ENCODE assay signal across 9 mouse cellular contexts in genomic region chr11:70001865-70002264, GRCm38 (mm10). TPM values are rescaled to one million over a fixed set of nuclear protein-coding genes. Genes with fewer than 3 reads are reported as not detected.
A peak's percentile ranks its signal among the peaks of the same experiment; 100 is the strongest.
DNase-seq lines count a peak whose midpoint lies in the region; ATAC-seq and TF ChIP-seq lines count a peak whose summit lies in the region.
"Had no signal": no experiment of that assay in that cellular context is flagged by ENCODE, and none has a peak within 500 bp of the region (broad histone marks: within the 10 kb centered on the region; RNA-seq: fewer than 3 reads in every experiment).

No protein-coding gene starts in this region.

- TF ChIP-seq CTCF in CH12.LX (conservative IDR thresholded peaks at IDR 0.05 in 1 of 2, IDR thresholded peaks at IDR 0.05 in 1 of 2; ENCODE audit: low read depth in 2 of 2, low read length in 2 of 2), result peak; percentile 73 to 75
- peak; percentile 75 for TF ChIP-seq CTCF in stomach, postnatal 0 days (IDR thresholded peaks at IDR 0.05; ENCODE audit: low read depth)

- H3K9ac ChIP-seq in CH12.LX (ENCODE audit: insufficient read depth, low read depth), result no peak overlapping the region
- H3K9ac ChIP-seq in kidney, embryonic 14.5 days (ENCODE audit: low read depth, low read length), result peak overlapping the region; percentile 86; the same call in 1 of the 2 replicates
- H3K9ac ChIP-seq in stomach, postnatal 0 days (ENCODE audit: low read length), result no peak overlapping the region

- DNase-seq in adrenal gland, postnatal 14 days, result peak; percentile 76
- DNase-seq in adrenal gland, adult 8-10 months, result no peak
- DNase-seq in CH12.LX (ENCODE audit: extremely low read depth), result peak; percentile 84
- DNase-seq in forebrain, embryonic 10.5 days (ENCODE audit: extremely low spot score, low spot score), result no peak
- DNase-seq in lung, postnatal 14 days, result peak; percentile 49
- peak; percentile 71 for DNase-seq in stomach, postnatal 0 days (ENCODE audit: low spot score)
- no peak for DNase-seq in cerebellum, adult 9-10 months

- no peaks in the 10 kb centered on the region for H3K9me3 ChIP-seq in CH12.LX (replicated peaks; ENCODE audit: low read length)
- no peaks in the 10 kb centered on the region for H3K9me3 ChIP-seq in forebrain, embryonic 10.5 days
- H3K9me3 ChIP-seq in kidney, embryonic 14.5 days (ENCODE audit: control insufficient read depth, low read length), result no peaks in the 10 kb centered on the region
- H3K9me3 ChIP-seq in stomach, postnatal 0 days (ENCODE audit: control insufficient read depth, low read length), result no peaks in the 10 kb centered on the region

- no peak for ATAC-seq in kidney, embryonic 14.5 days (ENCODE audit: low FRiP score, low TSS enrichment)
- ATAC-seq in stomach, postnatal 0 days (ENCODE audit: low FRiP score, low TSS enrichment), result no peak
- ATAC-seq: Patski had no signal

- no peaks in the 10 kb centered on the region for H3K27me3 ChIP-seq in CH12.LX (replicated peaks)
- H3K27me3 ChIP-seq in forebrain, embryonic 10.5 days (ENCODE audit: poor library complexity, severe bottlenecking), result no peaks in the 10 kb centered on the region
- H3K27me3 ChIP-seq in kidney, embryonic 14.5 days (ENCODE audit: control insufficient read depth, insufficient read depth, low read length), result no peaks in the 10 kb centered on the region
- H3K27me3 ChIP-seq in stomach, postnatal 0 days (ENCODE audit: control insufficient read depth, insufficient read depth, low read length), result no peaks in the 10 kb centered on the region
- H3K27me3 ChIP-seq: Patski had no signal

- dilution Hi-C loops in CH12.LX (cut with MboI; ENCODE audit: extremely low pct_ligation_motif_present, extremely low pct_unique_long_range_greater_than_20kb, low sequenced_read_pairs), result no loop called here

- 0 out of 2 replicates have a peak overlapping the region, but pooled peaks have one; percentile 72 for H3K4me2 ChIP-seq in CH12.LX (ENCODE audit: insufficient read depth, low read depth, poor library complexity, severe bottlenecking)
- H3K4me2 ChIP-seq in kidney, embryonic 14.5 days (replicated peaks; ENCODE audit: low read depth, low read length), result peak overlapping the region; percentile 85
- peak overlapping the region; percentile 71 for H3K4me2 ChIP-seq in stomach, postnatal 0 days (replicated peaks; ENCODE audit: low read depth)

- no peak overlapping the region for H3K4me3 ChIP-seq in CH12.LX (replicated peaks in 1 of 3; ENCODE audit: low read depth in 2 of 3, low read length in 2 of 3, poor library complexity in 1 of 3)
- peak overlapping the region; percentile 95 for H3K4me3 ChIP-seq in forebrain, embryonic 10.5 days
- peak overlapping the region; percentile 88 for H3K4me3 ChIP-seq in kidney, embryonic 14.5 days (ENCODE audit: low read length)
- H3K4me3 ChIP-seq in stomach, postnatal 0 days (ENCODE audit: low read depth, low read length), result peak overlapping the region; percentile 62; the same call in 1 of the 2 replicates

- peaks cover 46 to 78% of the 10 kb centered on the region in 2 experiments for H3K36me3 ChIP-seq in CH12.LX (replicated peaks in 1 of 2; ENCODE audit: control insufficient read depth in 1 of 2, insufficient read depth in 1 of 2, low read length in 1 of 2)
- peaks cover 62% of the 10 kb centered on the region for H3K36me3 ChIP-seq in forebrain, embryonic 10.5 days (replicated peaks)
- peaks cover 50% of the 10 kb centered on the region for H3K36me3 ChIP-seq in kidney, embryonic 14.5 days (ENCODE audit: control insufficient read depth, insufficient read depth, low read length)
- peaks cover 20% of the 10 kb centered on the region for H3K36me3 ChIP-seq in stomach, postnatal 0 days (ENCODE audit: control insufficient read depth, insufficient read depth, low read length)

- no peak for TF ChIP-seq EP300 in CH12.LX (IDR thresholded peaks at IDR 0.05; ENCODE audit: low read length)
- no peak for TF ChIP-seq EP300 in stomach, postnatal 0 days (optimal IDR thresholded peaks at IDR 0.05)

- peaks cover 39% of the 10 kb centered on the region for H3K79me2 ChIP-seq in CH12.LX (replicated peaks; ENCODE audit: control insufficient read depth, extremely low read depth, insufficient read depth, poor library complexity, severe bottlenecking)

- in situ Hi-C loops in CH12.LX (cut with MboI; ENCODE audit: low pct_ligation_motif_present, low pct_unique_long_range_greater_than_20kb, low sequenced_read_pairs), result loop anchor here (25.0 kb wide), 1 partner anchor 915 kb away; the partner anchor contains the start of genes Per1 and Vamp2

- peaks cover 12 to 63% of the 10 kb centered on the region in 2 experiments for H3K4me1 ChIP-seq in CH12.LX (ENCODE audit: control insufficient read depth in 1 of 2, insufficient read depth in 2 of 2)
- H3K4me1 ChIP-seq in forebrain, embryonic 10.5 days, result peaks cover 68% of the 10 kb centered on the region
- peaks cover 31% of the 10 kb centered on the region for H3K4me1 ChIP-seq in kidney, embryonic 14.5 days (ENCODE audit: control insufficient read depth, insufficient read depth, low read length)
- H3K4me1 ChIP-seq in stomach, postnatal 0 days (replicated peaks; ENCODE audit: control insufficient read depth, insufficient read depth), result no peaks in the 10 kb centered on the region

- TF ChIP-seq POLR2A in CH12.LX (IDR thresholded peaks at IDR 0.05; ENCODE audit: low read depth, low read length), result no peak

- TF ChIP-seq RAD21 in CH12.LX (IDR thresholded peaks at IDR 0.05; ENCODE audit: low read depth, low read length), result peak; percentile 63

- no peak overlapping the region for H3K27ac ChIP-seq in CH12.LX (ENCODE audit: insufficient read depth, low read depth)
- no peak overlapping the region for H3K27ac ChIP-seq in forebrain, embryonic 10.5 days
- no peak overlapping the region for H3K27ac ChIP-seq in kidney, embryonic 14.5 days (ENCODE audit: low read depth, low read length)
- no peak overlapping the region for H3K27ac ChIP-seq in stomach, postnatal 0 days (replicated peaks)

TF ChIP-seq in CH12.LX, 34 proteins besides CTCF, POLR2A, EP300 and RAD21:
- TF ChIP-seq KAT2A (IDR thresholded peaks at IDR 0.05; ENCODE audit: insufficient replicate concordance, low read length), result no peak
- TF ChIP-seq SMC3 (IDR thresholded peaks at IDR 0.05; ENCODE audit: low read depth, low read length), result peak; percentile 33
TF ChIP-seq in CH12.LX: peak in this region for 1.

RNA-seq across cellular contexts. Expression of gene Dvl2, which starts 1.5 kb away (rescaled TPM):
- 16.0 and 23.1 TPM in 2 replicates for total RNA-seq in adrenal gland, postnatal 14 days (2021)
- total RNA-seq in adrenal gland, adult 8-10 months (2022), result 10 to 100 TPM; 13.4 to 27.1 (median 20.5) TPM
- 27.3 and 30.6 TPM in 2 replicates for total RNA-seq in CH12.LX (2012; rRNA removed)
- total RNA-seq in CH12.LX (2014; rRNA removed), result 15.1 and 15.7 TPM in 2 replicates
- 25.3 and 27.1 TPM in 2 replicates for polyA plus RNA-seq in CH12.LX (2012; ENCODE audit: insufficient read length, low read depth)
- 44.3 and 51.6 TPM in 2 replicates for polyA plus RNA-seq in forebrain, embryonic 10.5 days (2016; fragmentation: Nextera tagmentation; extraction: Ambion mirVana)
- polyA plus RNA-seq in kidney, embryonic 14.5 days (2014; fragmentation: Nextera tagmentation; extraction: Ambion mirVana), result 28.2 and 34.9 TPM in 2 replicates
- polyA plus RNA-seq in stomach, postnatal 0 days (2015; fragmentation: Nextera tagmentation; extraction: Ambion mirVana), result 9.8 and 11.1 TPM in 2 replicates

RNA-seq across cellular contexts. Expression of gene Phf23, which starts 6.3 kb away (rescaled TPM):
- 47.3 and 53.2 TPM in 2 replicates for total RNA-seq in adrenal gland, postnatal 14 days (2021)
- total RNA-seq in adrenal gland, adult 8-10 months (2022), result 10 to 100 TPM; 55.7 to 61.0 (median 58.4) TPM
- total RNA-seq in CH12.LX (2012; rRNA removed) (67.2 and 81.8 TPM in 2 replicates), CH12.LX (2014; rRNA removed) (65.2 and 69.0 TPM in 2 replicates)
- polyA plus RNA-seq in CH12.LX (2012; ENCODE audit: insufficient read length, low read depth), result 93.2 and 99.8 TPM in 2 replicates
- polyA plus RNA-seq in forebrain, embryonic 10.5 days (2016; fragmentation: Nextera tagmentation; extraction: Ambion mirVana), result 94.5 and 96.2 TPM in 2 replicates
- polyA plus RNA-seq in kidney, embryonic 14.5 days (2014; fragmentation: Nextera tagmentation; extraction: Ambion mirVana), result 48.5 and 63.1 TPM in 2 replicates
- polyA plus RNA-seq in stomach, postnatal 0 days (2015; fragmentation: Nextera tagmentation; extraction: Ambion mirVana), result 34.4 and 38.5 TPM in 2 replicates

RNA-seq across cellular contexts. Expression of gene Gabarap, which starts 10.9 kb away (rescaled TPM):
- 344 and 351 TPM in 2 replicates for total RNA-seq in adrenal gland, postnatal 14 days (2021)
- total RNA-seq in adrenal gland, adult 8-10 months (2022), result 100 to 1,000 TPM; 369 to 430 (median 397) TPM
- total RNA-seq in CH12.LX (2012; rRNA removed), result 182 and 189 TPM in 2 replicates
- total RNA-seq in CH12.LX (2014; rRNA removed), result 187 and 213 TPM in 2 replicates
- polyA plus RNA-seq in CH12.LX (2012; ENCODE audit: insufficient read length, low read depth), result 352 and 386 TPM in 2 replicates
- 318 and 331 TPM in 2 replicates for polyA plus RNA-seq in forebrain, embryonic 10.5 days (2016; fragmentation: Nextera tagmentation; extraction: Ambion mirVana)
- polyA plus RNA-seq in kidney, embryonic 14.5 days (2014; fragmentation: Nextera tagmentation; extraction: Ambion mirVana), result 426 and 499 TPM in 2 replicates
- polyA plus RNA-seq in stomach, postnatal 0 days (2015; fragmentation: Nextera tagmentation; extraction: Ambion mirVana), result 536 and 544 TPM in 2 replicates

RNA-seq across cellular contexts. Expression of gene Acadvl, which starts 13.3 kb away (rescaled TPM):
- 1,177 and 1,207 TPM in 2 replicates for total RNA-seq in adrenal gland, postnatal 14 days (2021)
- total RNA-seq in adrenal gland, adult 8-10 months (2022), result 100 to 1,000 TPM; 323 to 415 (median 392) TPM
- total RNA-seq in CH12.LX (2012; rRNA removed) (137 and 148 TPM in 2 replicates), CH12.LX (2014; rRNA removed) (81.8 and 86.6 TPM in 2 replicates)
- 76.9 and 86.4 TPM in 2 replicates for polyA plus RNA-seq in CH12.LX (2012; ENCODE audit: insufficient read length, low read depth)
- polyA plus RNA-seq in forebrain, embryonic 10.5 days (2016; fragmentation: Nextera tagmentation; extraction: Ambion mirVana), result 41.0 and 44.1 TPM in 2 replicates
- polyA plus RNA-seq in kidney, embryonic 14.5 days (2014; fragmentation: Nextera tagmentation; extraction: Ambion mirVana), result 41.1 and 58.4 TPM in 2 replicates
- 136 and 143 TPM in 2 replicates for polyA plus RNA-seq in stomach, postnatal 0 days (2015; fragmentation: Nextera tagmentation; extraction: Ambion mirVana)

RNA-seq across cellular contexts. Expression of gene Dlg4, which starts 14.9 kb away (rescaled TPM):
- 31.9 and 37.0 TPM in 2 replicates for total RNA-seq in adrenal gland, postnatal 14 days (2021)
- 10 to 100 TPM; 25.7 to 65.4 (median 45.9) TPM for total RNA-seq in adrenal gland, adult 8-10 months (2022)
- total RNA-seq in CH12.LX (2012; rRNA removed) (9.8 and 15.3 TPM in 2 replicates), CH12.LX (2014; rRNA removed) (6.1 and 7.3 TPM in 2 replicates)
- 6.8 and 9.3 TPM in 2 replicates for polyA plus RNA-seq in CH12.LX (2012; ENCODE audit: insufficient read length, low read depth)
- 13.8 and 15.5 TPM in 2 replicates for polyA plus RNA-seq in forebrain, embryonic 10.5 days (2016; fragmentation: Nextera tagmentation; extraction: Ambion mirVana)
- polyA plus RNA-seq in kidney, embryonic 14.5 days (2014; fragmentation: Nextera tagmentation; extraction: Ambion mirVana), result 13.2 and 16.4 TPM in 2 replicates
- 2.6 and 3.9 TPM in 2 replicates for polyA plus RNA-seq in stomach, postnatal 0 days (2015; fragmentation: Nextera tagmentation; extraction: Ambion mirVana)

Comparison
In these comparisons a context has a peak if more than half of its experiments do, and no peak if none do; other contexts are left out.
1. DNase-seq: peak in adrenal gland, postnatal 14 days (single experiment), CH12.LX (single experiment), lung, postnatal 14 days (single experiment) and stomach, postnatal 0 days (single experiment); none in adrenal gland, adult 8-10 months (single experiment), forebrain, embryonic 10.5 days (single experiment) and cerebellum, adult 9-10 months (single experiment).
2. H3K4me3 ChIP-seq: peak in forebrain, embryonic 10.5 days (single experiment), kidney, embryonic 14.5 days (single experiment) and stomach, postnatal 0 days (single experiment); none in CH12.LX (0 of 3).
3. Peak in every context shown above with its lines, with median percentiles within 50 percentile points of each other: H3K4me2 ChIP-seq.